28 mouse cellular contexts compared by ENCODE assay signal in the genomic region with DNA sequence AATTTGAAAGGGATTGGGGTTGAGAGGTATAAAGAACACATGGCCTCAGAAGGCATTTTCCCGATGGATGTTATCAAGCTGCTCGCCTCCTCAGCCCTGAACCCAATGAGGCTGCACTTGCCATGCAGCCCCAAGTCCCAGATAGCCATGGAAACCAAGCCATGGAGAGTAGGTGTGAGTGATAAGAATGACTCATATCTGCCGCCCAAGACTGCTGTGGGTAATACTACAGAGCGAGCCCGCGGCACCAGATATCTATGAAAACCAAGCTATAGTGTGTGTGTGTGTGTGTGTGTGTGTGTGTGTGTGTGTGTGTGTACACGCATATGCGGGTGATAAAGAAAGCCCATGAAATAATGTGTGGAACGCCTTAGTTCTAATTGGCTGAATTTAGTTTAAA. TPM values are rescaled to one million over a fixed set of nuclear protein-coding genes. Genes with fewer than 3 reads are reported as not detected.
DNase-seq lines count a peak whose midpoint lies in the region; ATAC-seq and TF ChIP-seq lines count a peak whose summit lies in the region.
"Had no signal": no experiment of that assay in that cellular context is flagged by ENCODE, and none has a peak within 500 bp of the region (broad histone marks: within the 10 kb centered on the region; RNA-seq: fewer than 3 reads in every experiment).

No protein-coding gene starts in this region.

- H3K4me2 ChIP-seq in kidney, embryonic 15.5 days: no peak overlapping the region
- H3K4me2 ChIP-seq in liver, postnatal 0 days (ENCODE audit: low read depth, low read length): no peak overlapping the region
- H3K4me2 ChIP-seq: embryonic facial prominence, embryonic 13.5 days; limb, embryonic 15.5 days; midbrain, embryonic 13.5 days; neural tube, embryonic 12.5 days had no signal

- H3K4me3 ChIP-seq in kidney, embryonic 15.5 days (replicated peaks): no peak overlapping the region
- no peak overlapping the region for H3K4me3 ChIP-seq in liver, postnatal 0 days (ENCODE audit: low read depth, low read length)
- H3K4me3 ChIP-seq: embryonic facial prominence, embryonic 13.5 days; layer of hippocampus, adult 2 months; limb, embryonic 15.5 days; midbrain, embryonic 13.5 days; neural tube, embryonic 12.5 days had no signal

- H3K27ac ChIP-seq in kidney, embryonic 15.5 days: no peak overlapping the region
- no peak overlapping the region for H3K27ac ChIP-seq in liver, postnatal 0 days (ENCODE audit: low read depth)
- H3K27ac ChIP-seq: embryonic facial prominence, embryonic 13.5 days; kidney, postnatal 0 days; layer of hippocampus, adult 2 months; limb, embryonic 15.5 days; midbrain, embryonic 13.5 days; neural tube, embryonic 12.5 days had no signal

- 93% methylated on average over 9 of the region's 9 CpGs for whole genome bisulfite sequencing in kidney, embryonic 15.5 days
- WGBS in liver, postnatal 0 days (ENCODE audit: insufficient replicate concordance): 59% methylated on average over 9 of the region's 9 CpGs

- peak; percentile 58; the same call in 1 of the 2 replicates for TF ChIP-seq EP300 in liver, postnatal 0 days (IDR thresholded peaks at IDR 0.05; ENCODE audit: low read depth)

- no peaks in the 10 kb centered on the region for H3K4me1 ChIP-seq in kidney, embryonic 15.5 days
- no peaks in the 10 kb centered on the region for H3K4me1 ChIP-seq in liver, postnatal 0 days (ENCODE audit: insufficient read depth)
- H3K4me1 ChIP-seq: embryonic facial prominence, embryonic 13.5 days; limb, embryonic 15.5 days; midbrain, embryonic 13.5 days; neural tube, embryonic 12.5 days had no signal

- H3K9me3 ChIP-seq in kidney, embryonic 15.5 days (replicated peaks): no peaks in the 10 kb centered on the region
- H3K9me3 ChIP-seq in liver, postnatal 0 days (ENCODE audit: low read length): no peaks in the 10 kb centered on the region
- H3K9me3 ChIP-seq: embryonic facial prominence, embryonic 13.5 days; limb, embryonic 15.5 days; midbrain, embryonic 13.5 days; neural tube, embryonic 12.5 days had no signal

- 0 out of 2 replicates have a peak, but pooled peaks have one; percentile 36 for ATAC-seq in kidney, embryonic 15.5 days (replicated peaks; ENCODE audit: low FRiP score)
- peak; percentile 82 for ATAC-seq in liver, postnatal 0 days
- ATAC-seq: forebrain, embryonic 16.5 days; lung, postnatal 0 days; midbrain, embryonic 13.5 days had no signal

- H3K36me3 ChIP-seq in kidney, embryonic 15.5 days: no peaks in the 10 kb centered on the region
- no peaks in the 10 kb centered on the region for H3K36me3 ChIP-seq in liver, postnatal 0 days (replicated peaks; ENCODE audit: insufficient read depth, low read length)
- H3K36me3 ChIP-seq: embryonic facial prominence, embryonic 13.5 days; limb, embryonic 15.5 days; midbrain, embryonic 13.5 days; neural tube, embryonic 12.5 days had no signal

- TF ChIP-seq CTCF in liver, postnatal 0 days (IDR thresholded peaks at IDR 0.05; ENCODE audit: low read depth): no peak

- H3K9ac ChIP-seq in kidney, embryonic 15.5 days: no peak overlapping the region
- H3K9ac ChIP-seq in liver, postnatal 0 days (replicated peaks): no peak overlapping the region
- H3K9ac ChIP-seq: embryonic facial prominence, embryonic 13.5 days; limb, embryonic 15.5 days; midbrain, embryonic 13.5 days; neural tube, embryonic 12.5 days had no signal

- H3K27me3 ChIP-seq in kidney, embryonic 15.5 days: no peaks in the 10 kb centered on the region
- H3K27me3 ChIP-seq in liver, postnatal 0 days (ENCODE audit: insufficient read depth, low read length): no peaks in the 10 kb centered on the region
- H3K27me3 ChIP-seq: embryonic facial prominence, embryonic 13.5 days; limb, embryonic 15.5 days; midbrain, embryonic 13.5 days; neural tube, embryonic 12.5 days had no signal

- DNase-seq in kidney, postnatal 10 days: no peak
- DNase-seq in MEL-GATA-1-ER (ENCODE audit: extremely low read depth, low read depth) (peak; percentile 93), liver (peak; percentile 39)
- DNase-seq in liver, postnatal 0 days: no peak
- DNase-seq in testis, postnatal 10 days (ENCODE audit: low spot score): no peak
- no peak for DNase-seq in adrenal gland, postnatal 14 days
- no peak for DNase-seq in embryo, embryonic 10 days (ENCODE audit: low spot score)
- DNase-seq: adrenal gland, postnatal 25 days; cerebellum, adult 9-10 months; heart, adult 18-20 months; heart, postnatal 4 days; kidney, adult 11 months; layer of hippocampus, postnatal 36 days; spleen, adult 18-20 months; thymus, adult 2 months had no signal

RNA-seq across cellular contexts. Expression of a gene that starts 14.9 kb away (rescaled TPM):
- 0.39 TPM in 1 of 2 replicates, not detected in the other for polyA plus RNA-seq in kidney, embryonic 15.5 days (2015; fragmentation: Nextera tagmentation; extraction: Ambion mirVana)
- not detected in 2 replicates for polyA plus RNA-seq in liver, postnatal 0 days (2015; fragmentation: Nextera tagmentation; extraction: Ambion mirVana)
- not detected in 2 replicates for total RNA-seq in adrenal gland, postnatal 14 days (2021)
- total RNA-seq: adrenal gland, postnatal 25 days; heart, adult 18-20 months; heart, postnatal 4 days; layer of hippocampus, adult 2 months; layer of hippocampus, postnatal 36 days; left cerebral cortex, postnatal 25 days had no signal
- polyA plus RNA-seq: cortical plate, adult 2 months; forebrain, embryonic 16.5 days; heart, embryonic 14.5 days; kidney, postnatal 0 days; lung, postnatal 0 days; midbrain, embryonic 13.5 days; neural tube, embryonic 12.5 days had no signal

RNA-seq across cellular contexts. Expression of a gene that starts 23.5 kb away (rescaled TPM):
- 0.18 and 0.31 TPM in 2 replicates for polyA plus RNA-seq in kidney, embryonic 15.5 days (2015; fragmentation: Nextera tagmentation; extraction: Ambion mirVana)
- not detected in 2 replicates for polyA plus RNA-seq in liver, postnatal 0 days (2015; fragmentation: Nextera tagmentation; extraction: Ambion mirVana)
- total RNA-seq in adrenal gland, postnatal 14 days (2021): not detected in 2 replicates
- total RNA-seq: adrenal gland, postnatal 25 days; gastrocnemius, adult 8-10 months; heart, postnatal 4 days; layer of hippocampus, adult 2 months; layer of hippocampus, postnatal 36 days; left cerebral cortex, postnatal 25 days had no signal
- polyA plus RNA-seq: forebrain, embryonic 16.5 days; heart, embryonic 14.5 days; kidney, postnatal 0 days; midbrain, embryonic 13.5 days; neural tube, embryonic 12.5 days had no signal

Comparison
In these comparisons a context has a peak if more than half of its experiments do, and no peak if none do; other contexts are left out.
1. DNase-seq: peak in MEL-GATA-1-ER (single experiment) and liver (single experiment); none in kidney, postnatal 10 days (single experiment), liver, postnatal 0 days (single experiment), testis, postnatal 10 days (single experiment), adrenal gland, postnatal 14 days (single experiment) and embryo, embryonic 10 days (single experiment).